Mouse (Mus musculus) ES-Bruce4 (cell line): ENCODE measurements around the gene Adgra3. TPM values are rescaled to one million over a fixed set of nuclear protein-coding genes. Genes with fewer than 3 reads are reported as not detected.

ENCODE experiments used
- H3K27ac ChIP-seq: 2 replicates; pipeline ENCODE4 v1.5.1; 2012; ENCODE audit warnings: low read length, inconsistent platforms; ENCODE audit not compliant: insufficient read depth
- H3K27me3 ChIP-seq: 2 replicates; pipeline ENCODE4 v1.6.1; 2012; ENCODE audit warnings: mild to moderate bottlenecking, low read length, inconsistent platforms; ENCODE audit not compliant: control insufficient read depth, poor library complexity, insufficient read depth, severe bottlenecking
- H3K36me3 ChIP-seq: 2 replicates; pipeline ENCODE4 v1.6.1; 2012; ENCODE audit warnings: inconsistent platforms, mild to moderate bottlenecking, low read length, moderate library complexity; ENCODE audit not compliant: control insufficient read depth, poor library complexity, insufficient read depth, severe bottlenecking
- H3K4me1 ChIP-seq: one replicate; pipeline ENCODE4 v1.8.1; 2011; ENCODE audit warnings: low read length; ENCODE audit not compliant: control insufficient read depth, insufficient read depth
- H3K4me3 ChIP-seq: 2 replicates; pipeline ENCODE4 v1.5.1; 2011; ENCODE audit warnings: low read depth, mild to moderate bottlenecking, low read length
- H3K9ac ChIP-seq: 2 replicates; pipeline ENCODE4 v1.6.1; 2012; ENCODE audit warnings: low read depth, mild to moderate bottlenecking, inconsistent platforms; ENCODE audit not compliant: poor library complexity, severe bottlenecking
- H3K9me3 ChIP-seq: replicated peaks from 2 replicates; pipeline ENCODE4 v1.6.1; 2012; ENCODE audit warnings: mild to moderate bottlenecking, low read length, inconsistent platforms; ENCODE audit not compliant: control insufficient read depth, poor library complexity, insufficient read depth, severe bottlenecking
- CTCF ChIP-seq: IDR thresholded peaks from one replicate; pipeline ENCODE4 v1.8.1; 2011; ENCODE audit warnings: low read depth, low read length
- EP300 ChIP-seq: IDR thresholded peaks from 2 replicates; pipeline ENCODE4 v1.6.1; 2011; ENCODE audit warnings: low read depth, low read length; ENCODE audit not compliant: insufficient read depth
- POLR2A ChIP-seq: IDR thresholded peaks from one replicate; pipeline ENCODE4 v1.8.1; 2011; ENCODE audit warnings: low read length; ENCODE audit not compliant: insufficient read depth
- polyA plus RNA-seq: library from polyadenylated mRNA; stranded (reverse); fragments of >200 nt; gene quantifications from 2 replicates; pipeline ENCODE4 v1.2.4, GENCODE M21; 2011; ENCODE audit warnings: low read depth; ENCODE audit not compliant: missing spikeins, insufficient read depth, insufficient read length

Gene Adgra3
- polyA plus RNA-seq, 1 experiment: 43.8 TPM

GRCm38 (mm10) chr5:50029662-50030061 lies 29.1 kb downstream of the Adgra3 start:
- TF ChIP-seq CTCF: no peak
- TF ChIP-seq EP300: no peak
- TF ChIP-seq POLR2A: no peak
- no peak overlapping the region for H3K9ac ChIP-seq
- H3K27ac ChIP-seq: no peak overlapping the region
- H3K27me3 ChIP-seq: no peaks in the 10 kb centered on the region
- H3K4me1 ChIP-seq: no peaks in the 10 kb centered on the region
- no peaks in the 10 kb centered on the region for H3K9me3 ChIP-seq
- H3K36me3 ChIP-seq: 0 out of 2 replicates have a peak, but pooled peaks cover 2% of the 10 kb centered on the region
- no peak overlapping the region for H3K4me3 ChIP-seq

- Histone ChIP-seq H3K27ac (no peak overlapping the region), H3K4me1 (no peaks in the 10 kb centered on the region)
Measured at GRCm38 (mm10) chr5:50027561-50027960, 31.2 kb downstream of the Adgra3 start.

GRCm38 (mm10) chr5:50027001-50027400 lies 31.8 kb downstream of the Adgra3 start:
- no peak overlapping the region for H3K27ac ChIP-seq
- H3K9ac ChIP-seq: no peak overlapping the region
- no peaks in the 10 kb centered on the region for H3K27me3 ChIP-seq
- H3K4me3 ChIP-seq: no peak overlapping the region
- no peaks in the 10 kb centered on the region for H3K4me1 ChIP-seq
- no peak for TF ChIP-seq EP300
- no peak for TF ChIP-seq CTCF
- no peak for TF ChIP-seq POLR2A
- peaks cover 4% of the 10 kb centered on the region; the same call in 1 of the 2 replicates for H3K36me3 ChIP-seq
- no peaks in the 10 kb centered on the region for H3K9me3 ChIP-seq

More at GRCm38 (mm10) chr5:50027561-50027960, 31.2 kb downstream of the Adgra3 start:
- no peaks in the 10 kb centered on the region for H3K27me3 ChIP-seq
- no peak overlapping the region for H3K9ac ChIP-seq
- no peaks in the 10 kb centered on the region for H3K9me3 ChIP-seq
- no peak overlapping the region for H3K4me3 ChIP-seq
- peaks cover 4% of the 10 kb centered on the region; the same call in 1 of the 2 replicates for H3K36me3 ChIP-seq
- TF ChIP-seq POLR2A (no peak), EP300 (no peak), CTCF (no peak)

GRCm38 (mm10) chr5:50026148-50026547 lies 32.7 kb downstream of the Adgra3 start:
- no peak overlapping the region for H3K9ac ChIP-seq
- H3K4me3 ChIP-seq: no peak overlapping the region
- no peak for TF ChIP-seq POLR2A
- no peak for TF ChIP-seq EP300
- no peak for TF ChIP-seq CTCF
- H3K4me1 ChIP-seq: no peaks in the 10 kb centered on the region
- H3K9me3 ChIP-seq: no peaks in the 10 kb centered on the region
- H3K27me3 ChIP-seq: no peaks in the 10 kb centered on the region
- H3K27ac ChIP-seq: no peak overlapping the region
- H3K36me3 ChIP-seq: peaks cover 4% of the 10 kb centered on the region; the same call in 1 of the 2 replicates

- Histone ChIP-seq H3K9me3 (no peaks in the 10 kb centered on the region), H3K4me3 (no peak overlapping the region), H3K27ac (no peak overlapping the region), H3K4me1 (no peaks in the 10 kb centered on the region), H3K9ac (no peak overlapping the region), H3K36me3 (peaks cover 4% of the 10 kb centered on the region; the same call in 1 of the 2 replicates), H3K27me3 (no peaks in the 10 kb centered on the region)
- no peak for TF ChIP-seq POLR2A
- no peak for TF ChIP-seq CTCF
- no peak for TF ChIP-seq EP300
Measured at GRCm38 (mm10) chr5:50024097-50024496, 34.7 kb downstream of the Adgra3 start.

- no peaks in the 10 kb centered on the region; the same call in 1 of the 2 replicates for H3K36me3 ChIP-seq
- H3K4me3 ChIP-seq: no peak overlapping the region
- no peaks in the 10 kb centered on the region for H3K4me1 ChIP-seq
- H3K27ac ChIP-seq: no peak overlapping the region
- H3K9me3 ChIP-seq: no peaks in the 10 kb centered on the region
- H3K27me3 ChIP-seq: no peaks in the 10 kb centered on the region
- TF ChIP-seq CTCF (no peak), POLR2A (no peak), EP300 (no peak)
- H3K9ac ChIP-seq: no peak overlapping the region
Measured at GRCm38 (mm10) chr5:50015987-50016587, 42.7 kb downstream of the Adgra3 start.
